Mouse (Mus musculus): ENCODE results near the gene Sp7. TPM values are rescaled to one million over a fixed set of nuclear protein-coding genes. Genes with fewer than 3 reads are reported as not detected.

Gene Sp7
- polyA plus RNA-seq (2017; shearing (Covaris generic)): not detected

GRCm38 (mm10) chr15:102366733-102367344 lies at the start of gene Sp7:
TSS of gene Sp7 (minus strand) at chr15:102367182.
- ATAC-seq: no peak

- no peak for ATAC-seq
Observed at GRCm38 (mm10) chr15:102413687-102414086, 46.7 kb upstream of the Sp7 start.

- ATAC-seq: no peak
Observed at GRCm38 (mm10) chr15:102411077-102411476, 44.1 kb upstream of the Sp7 start.

GRCm38 (mm10) chr15:102409286-102409685 lies 42.3 kb upstream of the Sp7 start:
- no peak for ATAC-seq

- no peak for ATAC-seq
Observed at GRCm38 (mm10) chr15:102408558-102409130, 41.7 kb upstream of the Sp7 start.

GRCm38 (mm10) chr15:102407681-102408557 lies 40.9 kb upstream of the Sp7 start:
- no peak for ATAC-seq

GRCm38 (mm10) chr15:102406912-102407580 lies 40.1 kb upstream of the Sp7 start:
- ATAC-seq: no peak

- no peak for ATAC-seq
Observed at GRCm38 (mm10) chr15:102406196-102406911, 39.4 kb upstream of the Sp7 start.

- peak; percentile 81 for ATAC-seq
Observed at GRCm38 (mm10) chr15:102405489-102406195, 38.7 kb upstream of the Sp7 start, which contains the start of gene Sp1. TSS of gene Sp1 (plus strand) at chr15:102406143.

GRCm38 (mm10) chr15:102404608-102405488 lies 37.9 kb upstream of the Sp7 start:
- peak; percentile 37 for ATAC-seq

- no peak for ATAC-seq
Observed at GRCm38 (mm10) chr15:102402210-102402609, 35.2 kb upstream of the Sp7 start.

GRCm38 (mm10) chr15:102401278-102401677 lies 34.3 kb upstream of the Sp7 start:
- no peak for ATAC-seq

- ATAC-seq: no peak
Observed at GRCm38 (mm10) chr15:102400476-102401045, 33.6 kb upstream of the Sp7 start.

GRCm38 (mm10) chr15:102399229-102400221 lies 32.5 kb upstream of the Sp7 start:
- peak; percentile 77 for ATAC-seq

GRCm38 (mm10) chr15:102398629-102399028 lies 31.6 kb upstream of the Sp7 start:
- no peak for ATAC-seq

- ATAC-seq: no peak
Observed at GRCm38 (mm10) chr15:102395061-102395460, 28.1 kb upstream of the Sp7 start.

GRCm38 (mm10) chr15:102393584-102394014 lies 26.6 kb upstream of the Sp7 start:
- ATAC-seq: peak; percentile 43

- ATAC-seq: no peak
Observed at GRCm38 (mm10) chr15:102392520-102392919, 25.5 kb upstream of the Sp7 start.

GRCm38 (mm10) chr15:102388942-102389341 lies 22.0 kb upstream of the Sp7 start:
- no peak for ATAC-seq
